Mouse (Mus musculus) lung, adult 2 months (tissue): Measurements from ENCODE around the gene Lrrc74b.

Experiments used
- CTCF ChIP-seq: fragments of 200-500 bp; IDR thresholded peaks from 2 replicates; pipeline ENCODE4 v1.5.1; 2011; ENCODE audit warnings: mild to moderate bottlenecking, low read length, control low read depth; ENCODE audit not compliant: insufficient read depth
- POLR2A ChIP-seq: fragments of 200-500 bp; IDR thresholded peaks from 2 replicates; pipeline ENCODE4 v1.6.1; 2011; ENCODE audit warnings: low read depth, mild to moderate bottlenecking, control low read depth, low read length, borderline replicate concordance; ENCODE audit errors: extremely low read depth

DNA sequence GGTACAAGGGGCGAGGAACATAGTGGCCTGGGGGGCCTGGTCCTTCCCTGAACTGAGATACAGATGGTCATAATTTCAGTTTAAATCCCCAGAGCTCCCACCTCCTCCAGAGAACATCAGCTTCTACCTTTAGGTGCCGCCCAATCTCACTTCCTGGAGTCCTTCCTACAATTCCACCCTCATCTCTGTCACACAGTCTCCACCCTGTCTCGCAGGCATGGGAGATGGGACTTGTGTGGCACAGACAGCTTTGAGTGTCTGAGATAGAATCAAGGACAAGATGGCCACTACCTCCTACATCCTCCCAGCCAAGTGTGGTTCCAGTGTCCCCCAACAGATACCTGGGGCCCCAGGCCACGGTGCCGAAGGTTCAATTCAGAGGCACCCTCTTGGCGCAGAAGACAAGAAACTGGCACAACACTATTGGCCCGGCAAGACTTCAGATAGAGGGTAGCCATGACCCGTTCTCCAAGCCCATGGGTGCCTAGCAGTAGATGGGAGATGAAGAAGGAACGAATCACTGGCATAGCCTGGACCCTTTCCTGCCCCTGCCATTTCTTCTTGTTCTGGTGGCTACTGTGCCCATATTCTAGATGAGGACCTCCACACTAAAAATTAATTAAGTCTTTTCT lies 1.5 kb downstream of the Lrrc74b start:
- TF ChIP-seq POLR2A (no peak), CTCF (no peak)
